Mouse (Mus musculus): ENCODE data around the gene Fmnl3.

DNA sequence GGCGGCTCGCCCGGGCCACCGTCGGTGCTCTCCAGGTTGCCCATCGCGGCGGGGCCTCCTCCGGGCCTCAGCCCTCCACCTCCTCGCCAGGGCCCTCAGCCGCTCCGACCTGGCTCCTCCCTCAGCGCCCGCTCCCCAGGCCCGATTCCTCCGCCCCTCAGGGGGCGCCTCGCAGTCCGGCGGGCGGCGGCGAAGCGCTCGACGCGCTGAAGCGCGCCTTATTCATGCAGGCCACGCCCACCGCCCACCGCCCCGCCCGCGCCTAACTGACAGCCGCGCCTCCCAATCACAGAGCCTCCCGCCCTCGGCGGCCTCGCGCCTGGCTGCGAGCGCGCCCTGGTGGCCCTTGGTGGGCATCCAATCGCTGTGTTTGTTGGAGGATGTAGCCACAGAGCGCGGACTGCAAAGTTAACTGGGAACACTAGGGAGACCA is at the start of gene Fmnl3:
- TF ChIP-seq CTCF (IDR thresholded peaks at IDR 0.05; ENCODE audit: low read depth, low read length) (no peak), TAL1 (conservative IDR thresholded peaks at IDR 0.05; ENCODE audit: low read depth, low read length) (no peak), POLR2AphosphoS5 (IDR thresholded peaks at IDR 0.05; ENCODE audit: insufficient replicate concordance, low read depth, low read length) (no peak), GATA1 (IDR thresholded peaks at IDR 0.05; ENCODE audit: borderline replicate concordance, low read length) (no peak), GATA2 (IDR thresholded peaks at IDR 0.05; ENCODE audit: borderline replicate concordance, low read depth, low read length) (no peak)
